Mouse (Mus musculus) midbrain, embryonic 14.5 days (tissue): ENCODE measurements around the gene Cluh. TPM values are rescaled to one million over a fixed set of nuclear protein-coding genes. Genes with fewer than 3 reads are reported as not detected.

Experiments
- ATAC-seq: fragments of 200-750 bp; cut with Nextera tagmentation; 2 replicates; pipeline ENCODE4 v1.8.0; 2017; ENCODE audit warnings: moderate number of reproducible peaks, moderate library complexity; ENCODE audit not compliant: low FRiP score, low TSS enrichment
- DNase-seq: peaks from one replicate; pipeline ENCODE4 v3.0.0-alpha.2; 2015
- H3K27ac ChIP-seq: fragments of 300-500 bp; sonication (generic); replicated peaks from 2 replicates; pipeline ENCODE4 v1.5.1; 2014; ENCODE audit warnings: mild to moderate bottlenecking, low read depth, low read length, moderate library complexity
- H3K27me3 ChIP-seq: fragments of 300-500 bp; sonication (generic); 2 replicates; pipeline ENCODE4 v1.6.1; 2014; ENCODE audit warnings: low read length, control low read depth, mixed read lengths; ENCODE audit not compliant: control insufficient read depth, insufficient read depth
- H3K36me3 ChIP-seq: fragments of 300-500 bp; sonication (generic); 2 replicates; pipeline ENCODE4 v1.6.1; 2014; ENCODE audit warnings: low read length, control low read depth; ENCODE audit not compliant: control insufficient read depth, insufficient read depth
- H3K4me1 ChIP-seq: fragments of 300-500 bp; sonication (generic); 2 replicates; pipeline ENCODE4 v1.6.1; 2014; ENCODE audit warnings: mild to moderate bottlenecking, antibody characterized with exemption, low read length, control low read depth; ENCODE audit not compliant: control insufficient read depth, insufficient read depth
- H3K4me2 ChIP-seq: fragments of 300-500 bp; sonication (generic); 2 replicates; pipeline ENCODE4 v1.6.1; 2014; ENCODE audit warnings: mild to moderate bottlenecking, low read length, moderate library complexity
- H3K4me3 ChIP-seq: fragments of 300-500 bp; sonication (generic); replicated peaks from 2 replicates; pipeline ENCODE4 v1.5.1; 2014; ENCODE audit warnings: low read depth, low read length
- H3K9ac ChIP-seq: fragments of 300-500 bp; sonication (generic); replicated peaks from 2 replicates; pipeline ENCODE4 v1.6.1; 2014; ENCODE audit warnings: mild to moderate bottlenecking, low read length, moderate library complexity
- H3K9me3 ChIP-seq: fragments of 300-500 bp; sonication (generic); 2 replicates; pipeline ENCODE4 v1.6.1; 2016; ENCODE audit warnings: low read length, control low read depth, mixed read lengths; ENCODE audit not compliant: control insufficient read depth
- WGBS: fragments of 180-500 bp; shearing (Covaris S2); extraction: QIAGEN DNeasy Blood & Tissue Kit; methylation state at CpG from one replicate; pipeline ENCODE4 v1.1.7; 2014; 5-methylcytosine and 5-hydroxymethylcytosine counted together
- polyA plus RNA-seq: library from polyadenylated mRNA; unstranded; fragments of >200 nt; fragmentation: Nextera tagmentation; extraction: Ambion mirVana; gene quantifications from 2 replicates; pipeline ENCODE4 v1.2.1, GENCODE M21; 2014

The Cluh gene
- polyA plus RNA-seq, 1 experiment from 2014 or later, result 14.4 TPM

GRCm38 (mm10) chr11:74666776-74667581, 17.7 kb downstream of the Cluh start:
- no peak overlapping the region for H3K4me3 ChIP-seq
- ATAC-seq (no peak), DNase-seq (no peak)
- no peaks in the 10 kb centered on the region for H3K27me3 ChIP-seq
- H3K4me1 ChIP-seq, result no peaks in the 10 kb centered on the region
- no peaks in the 10 kb centered on the region for H3K9me3 ChIP-seq
- 96% methylated on average over 14 of the region's 14 CpGs for WGBS
- peaks cover 78% of the 10 kb centered on the region for H3K36me3 ChIP-seq
- H3K27ac ChIP-seq, result no peak overlapping the region
- no peak overlapping the region for H3K9ac ChIP-seq
- H3K4me2 ChIP-seq, result no peak overlapping the region

DNA sequence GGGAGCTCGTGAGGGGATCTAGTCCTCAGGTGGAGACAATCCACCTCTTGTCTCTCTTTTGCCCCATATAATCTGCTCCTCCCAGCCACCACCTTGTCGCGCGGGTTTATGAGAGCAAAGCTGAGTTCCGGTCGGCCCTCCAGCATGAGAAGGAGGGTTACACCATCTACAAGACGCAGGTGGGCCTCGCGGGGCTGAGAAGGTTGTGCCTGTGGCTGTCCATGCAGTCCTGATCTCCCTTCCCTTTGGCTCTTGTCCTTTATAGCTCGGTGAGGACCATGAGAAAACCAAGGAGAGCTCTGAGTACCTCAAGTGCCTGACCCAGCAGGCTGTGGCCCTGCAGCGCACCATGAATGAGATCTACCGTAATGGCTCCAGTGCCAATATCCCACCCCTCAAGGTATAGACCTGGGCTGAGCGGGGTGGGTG, 18.3 kb downstream of the Cluh start:
- no peak for DNase-seq
- peaks cover 71% of the 10 kb centered on the region for H3K36me3 ChIP-seq

GRCm38 (mm10) chr11:74668466-74668865, 19.2 kb downstream of the Cluh start:
- no peak for DNase-seq
- H3K27ac ChIP-seq, result no peak overlapping the region
- WGBS, result 91% methylated on average over 5 of the region's 5 CpGs
- no peak for ATAC-seq
- peaks cover 69% of the 10 kb centered on the region for H3K36me3 ChIP-seq
- no peak overlapping the region for H3K9ac ChIP-seq
- H3K4me1 ChIP-seq, result no peaks in the 10 kb centered on the region
- H3K9me3 ChIP-seq, result no peaks in the 10 kb centered on the region
- H3K4me2 ChIP-seq, result no peak overlapping the region
- no peak overlapping the region for H3K4me3 ChIP-seq
- no peaks in the 10 kb centered on the region for H3K27me3 ChIP-seq

More for the DNA sequence above, 18.3 kb downstream of the Cluh start:
- no peak overlapping the region for H3K4me3 ChIP-seq
- H3K4me2 ChIP-seq, result no peak overlapping the region
- no peak overlapping the region for H3K27ac ChIP-seq
- no peaks in the 10 kb centered on the region for H3K9me3 ChIP-seq
- no peak for ATAC-seq
- H3K9ac ChIP-seq, result no peak overlapping the region
- 96% methylated on average over 13 of the region's 13 CpGs for WGBS
- H3K27me3 ChIP-seq, result no peaks in the 10 kb centered on the region
- H3K4me1 ChIP-seq, result no peaks in the 10 kb centered on the region

DNA sequence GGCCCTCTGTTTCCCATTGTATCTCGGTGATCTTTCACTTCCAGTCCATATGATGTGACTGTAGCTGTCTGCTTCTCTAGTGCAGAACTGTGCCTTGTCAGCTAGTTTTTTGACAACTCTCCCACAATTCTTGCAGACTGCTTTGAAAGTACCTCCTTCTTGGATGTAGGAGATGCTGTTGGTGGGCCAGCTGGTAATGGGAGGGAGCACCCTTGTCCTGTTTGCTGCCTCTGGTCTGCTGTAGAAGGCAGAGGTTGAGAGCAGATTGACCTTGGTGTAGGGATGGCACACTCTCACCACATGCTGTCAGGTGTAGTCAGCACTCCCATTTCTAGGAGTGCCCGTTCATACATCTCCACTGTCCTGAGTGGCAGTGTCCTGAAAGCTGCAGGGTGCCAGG, 19.7 kb downstream of the Cluh start:
- H3K4me3 ChIP-seq, result no peak overlapping the region
- no peak for DNase-seq
- no peak overlapping the region for H3K9ac ChIP-seq
- H3K27me3 ChIP-seq, result no peaks in the 10 kb centered on the region
- no peak for ATAC-seq
- 90% methylated on average over 2 of the region's 2 CpGs for WGBS
- H3K36me3 ChIP-seq, result peaks cover 67% of the 10 kb centered on the region
- no peak overlapping the region for H3K27ac ChIP-seq
- H3K9me3 ChIP-seq, result no peaks in the 10 kb centered on the region
- no peak overlapping the region for H3K4me2 ChIP-seq
- no peaks in the 10 kb centered on the region for H3K4me1 ChIP-seq

DNA sequence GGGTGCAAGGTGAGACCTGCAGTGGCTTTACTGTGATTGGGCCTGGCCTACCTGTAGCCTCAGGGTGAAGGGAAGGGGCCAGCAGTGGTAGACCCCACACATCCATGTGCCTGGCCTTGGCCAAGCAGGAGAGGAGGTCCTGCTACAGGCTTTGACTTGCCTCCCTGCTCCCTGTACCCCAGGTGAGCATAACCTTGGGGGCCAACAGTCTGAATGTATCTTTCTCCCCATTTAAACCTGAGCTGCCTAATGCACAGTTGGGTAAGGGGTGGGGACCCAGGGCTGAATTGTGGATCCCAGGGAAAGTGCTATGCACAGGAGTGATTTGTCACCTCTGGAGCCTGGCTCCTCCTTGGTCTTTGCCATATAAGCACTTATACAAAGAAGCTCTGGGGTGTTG, 20.9 kb downstream of the Cluh start:
- no peak for DNase-seq
- Histone ChIP-seq H3K36me3 (peaks cover 67% of the 10 kb centered on the region), H3K27me3 (no peaks in the 10 kb centered on the region), H3K27ac (no peak overlapping the region), H3K4me3 (no peak overlapping the region), H3K4me1 (no peaks in the 10 kb centered on the region), H3K9me3 (no peaks in the 10 kb centered on the region), H3K4me2 (no peak overlapping the region), H3K9ac (no peak overlapping the region)
- no peak for ATAC-seq

GRCm38 (mm10) chr11:74671013-74671412, 21.7 kb downstream of the Cluh start:
- Histone ChIP-seq H3K27ac (no peak overlapping the region), H3K27me3 (no peaks in the 10 kb centered on the region), H3K4me2 (no peak overlapping the region), H3K9me3 (no peaks in the 10 kb centered on the region), H3K9ac (no peak overlapping the region), H3K4me1 (no peaks in the 10 kb centered on the region), H3K36me3 (peaks cover 61% of the 10 kb centered on the region), H3K4me3 (no peak overlapping the region)
- no peak for DNase-seq
- WGBS, result 89% methylated on average over 1 of the region's 1 CpGs
- ATAC-seq, result no peak

DNA sequence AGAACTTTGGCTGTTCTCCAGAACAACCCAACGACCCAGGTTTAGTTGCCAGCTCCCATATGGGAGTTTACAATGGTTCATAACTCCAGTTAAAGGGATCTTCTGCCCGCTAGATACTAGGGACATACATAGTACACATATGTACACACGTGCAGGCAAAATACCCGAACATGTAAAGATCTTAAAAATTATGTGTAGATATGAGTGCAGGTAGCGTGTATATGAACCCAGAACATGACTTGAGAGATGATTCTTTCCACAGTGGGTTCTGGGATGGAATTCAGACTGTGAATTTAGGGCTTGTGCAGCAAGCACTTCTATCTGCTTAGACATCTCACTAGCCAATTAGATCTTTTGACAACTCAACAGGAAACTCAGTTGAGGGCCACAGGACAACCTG, 22.5 kb downstream of the Cluh start:
- ATAC-seq, result no peak
- WGBS, result 95% methylated on average over 5 of the region's 5 CpGs
- H3K36me3 ChIP-seq, result peaks cover 58% of the 10 kb centered on the region

GRCm38 (mm10) chr11:74672901-74673513, 23.7 kb downstream of the Cluh start:
- H3K27ac ChIP-seq, result no peak overlapping the region
- no peaks in the 10 kb centered on the region for H3K27me3 ChIP-seq
- H3K36me3 ChIP-seq, result peaks cover 58% of the 10 kb centered on the region
- H3K4me3 ChIP-seq, result no peak overlapping the region
- no peaks in the 10 kb centered on the region for H3K9me3 ChIP-seq
- ATAC-seq, result no peak
- H3K4me1 ChIP-seq, result no peaks in the 10 kb centered on the region
- H3K4me2 ChIP-seq, result no peak overlapping the region
- no peak overlapping the region for H3K9ac ChIP-seq
- DNase-seq, result no peak
- 88% methylated on average over 6 of the region's 6 CpGs for WGBS

More for the DNA sequence above, 22.5 kb downstream of the Cluh start:
- DNase-seq, result no peak
- Histone ChIP-seq H3K9ac (no peak overlapping the region), H3K27me3 (no peaks in the 10 kb centered on the region), H3K27ac (no peak overlapping the region), H3K9me3 (no peaks in the 10 kb centered on the region), H3K4me3 (no peak overlapping the region), H3K4me1 (no peaks in the 10 kb centered on the region), H3K4me2 (no peak overlapping the region)

DNA sequence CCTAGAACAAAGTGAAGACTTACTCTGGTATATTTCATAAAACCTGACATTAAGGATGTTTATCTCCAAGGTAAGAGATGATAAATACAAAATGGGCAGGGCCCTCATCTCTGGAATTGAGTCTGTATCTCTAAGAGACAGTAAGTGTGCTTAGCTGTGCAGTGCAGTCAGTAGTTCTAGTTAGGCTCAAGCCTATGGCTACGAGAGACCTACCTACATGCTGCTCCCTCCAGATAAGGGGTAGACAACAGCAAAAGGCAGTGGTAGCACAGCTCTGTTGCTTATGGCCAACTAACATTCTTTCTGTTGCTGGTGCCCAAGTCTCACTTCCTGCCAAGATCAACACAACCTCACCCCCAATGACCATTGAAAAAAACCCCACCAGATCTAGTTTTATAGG, 24.3 kb downstream of the Cluh start:
- H3K9me3 ChIP-seq, result no peaks in the 10 kb centered on the region
- no peak overlapping the region for H3K4me3 ChIP-seq
- no peak overlapping the region for H3K9ac ChIP-seq
- no peak overlapping the region for H3K4me2 ChIP-seq
- DNase-seq (no peak), ATAC-seq (no peak)
- H3K4me1 ChIP-seq, result no peaks in the 10 kb centered on the region
- 100% methylated on average over 1 of the region's 1 CpGs for WGBS
- no peak overlapping the region for H3K27ac ChIP-seq
- peaks cover 58% of the 10 kb centered on the region for H3K36me3 ChIP-seq
- no peaks in the 10 kb centered on the region for H3K27me3 ChIP-seq
